Mouse (Mus musculus): Measurements from ENCODE around the gene Alk.

Gene Alk

GRCm38 (mm10) chr17:72120278-72120677 lies 484.1 kb downstream of the Alk start:
- DNase-seq = no peak

- peak; percentile 14 for DNase-seq
Measured at GRCm38 (mm10) chr17:72118376-72118775, 486.1 kb downstream of the Alk start.

GRCm38 (mm10) chr17:72115271-72115944 lies 489.0 kb downstream of the Alk start:
- DNase-seq = no peak

GRCm38 (mm10) chr17:72112004-72112403 lies 492.4 kb downstream of the Alk start:
- DNase-seq = no peak

GRCm38 (mm10) chr17:72111528-72111927 lies 492.9 kb downstream of the Alk start:
- no peak for DNase-seq

- DNase-seq = no peak
Measured at GRCm38 (mm10) chr17:72087261-72087703, 517.1 kb downstream of the Alk start.

GRCm38 (mm10) chr17:72081396-72081795 lies 523.0 kb downstream of the Alk start:
- DNase-seq = no peak

GRCm38 (mm10) chr17:72076306-72076921 lies 528.0 kb downstream of the Alk start:
- DNase-seq = peak; percentile 30

- no peak for DNase-seq
Measured at GRCm38 (mm10) chr17:72071871-72072270, 532.6 kb downstream of the Alk start.

- peak; percentile 38 for DNase-seq
Measured at GRCm38 (mm10) chr17:72068176-72068575, 536.3 kb downstream of the Alk start.

GRCm38 (mm10) chr17:72062978-72063377 lies 541.4 kb downstream of the Alk start:
- DNase-seq = no peak

GRCm38 (mm10) chr17:72059312-72059711 lies 545.1 kb downstream of the Alk start:
- DNase-seq = no peak

GRCm38 (mm10) chr17:72045671-72046070 lies 558.8 kb downstream of the Alk start:
- no peak for DNase-seq

GRCm38 (mm10) chr17:72043667-72044390 lies 560.6 kb downstream of the Alk start:
- DNase-seq = no peak

- DNase-seq = peak; percentile 69
Measured at GRCm38 (mm10) chr17:72043001-72043666, 561.3 kb downstream of the Alk start.

- no peak for DNase-seq
Measured at GRCm38 (mm10) chr17:72039176-72039948, 565.1 kb downstream of the Alk start.

GRCm38 (mm10) chr17:72038371-72038770 lies 566.1 kb downstream of the Alk start:
- no peak for DNase-seq

- no peak for DNase-seq
Measured at GRCm38 (mm10) chr17:72030672-72031071, 573.8 kb downstream of the Alk start.

- DNase-seq = no peak
Measured at GRCm38 (mm10) chr17:72023323-72023722, 581.1 kb downstream of the Alk start.

GRCm38 (mm10) chr17:72021733-72022669 lies 582.4 kb downstream of the Alk start:
- DNase-seq = peak; percentile 85

GRCm38 (mm10) chr17:72017329-72017728 lies 587.1 kb downstream of the Alk start:
- DNase-seq = no peak
